Mouse (Mus musculus) layer of hippocampus, adult 8-10 months (tissue): ENCODE results near the gene Ctrc. TPM values are rescaled to one million over a fixed set of nuclear protein-coding genes. Genes with fewer than 3 reads are reported as not detected.
"Not testable (repeated sequence)": the region's sequence is repeated elsewhere in the genome, so short reads cannot be mapped to it uniquely, and the experiment has no call there.

ENCODE experiments used
- DNase-seq, 2 experiments: peaks; one replicate each; pipeline ENCODE4 v3.0.0; 2022; ENCODE audit warnings: low spot score in 2 of 2
- total RNA-seq, 4 experiments: library from RNA; stranded (reverse); gene quantifications; 2 replicates each; pipeline ENCODE4 v1.2.4; 2022

Ctrc gene
- total RNA-seq, 4 experiments from 2014 or later: not detected

GRCm38 (mm10) chr4:141787462-141787861 lies 58.7 kb downstream of the Ctrc start:
- no peak for DNase-seq

GRCm38 (mm10) chr4:141787046-141787445 lies 59.1 kb downstream of the Ctrc start:
- no peak for DNase-seq

GRCm38 (mm10) chr4:141786141-141786540 lies 60.0 kb downstream of the Ctrc start:
- DNase-seq: no peak

GRCm38 (mm10) chr4:141784835-141785234 lies 61.3 kb downstream of the Ctrc start:
- DNase-seq: no peak

- no peak for DNase-seq
Measured at GRCm38 (mm10) chr4:141781201-141781985, 64.8 kb downstream of the Ctrc start.

GRCm38 (mm10) chr4:141779828-141780227 lies 66.3 kb downstream of the Ctrc start:
- DNase-seq: peak; percentile 70 to 78

GRCm38 (mm10) chr4:141773019-141773418 lies 73.1 kb downstream of the Ctrc start:
- DNase-seq: not testable (repeated sequence)

GRCm38 (mm10) chr4:141771823-141772222 lies 74.3 kb downstream of the Ctrc start:
- no peak for DNase-seq

- DNase-seq: no peak
Measured at GRCm38 (mm10) chr4:141769501-141770160, 76.5 kb downstream of the Ctrc start.

GRCm38 (mm10) chr4:141767353-141768036 lies 78.7 kb downstream of the Ctrc start:
- DNase-seq: peak in 1 of 2 experiments; percentile 48

- peak in 1 of 2 experiments; percentile 46 for DNase-seq
Measured at GRCm38 (mm10) chr4:141766668-141767352, 79.3 kb downstream of the Ctrc start.

- no peak for DNase-seq
Measured at GRCm38 (mm10) chr4:141766316-141766667, 79.9 kb downstream of the Ctrc start.

GRCm38 (mm10) chr4:141765008-141765407 lies 81.2 kb downstream of the Ctrc start:
- no peak for DNase-seq

Other genes starting within 250 kb of the Ctrc start
- gene Fblim1, start 240.3 kb downstream of the Ctrc start, total RNA-seq: 1 to 10 TPM in 2 of 4 experiments, under 1 TPM in 2; 0.39 to 4.4 (median 1.9) TPM
- under 1 TPM; 0.47 to 0.87 (median 0.54) TPM for gene Tmem82, start 227.7 kb downstream of the Ctrc start, total RNA-seq
- 1 to 10 TPM; 2.9 to 4.5 (median 3.8) TPM for gene Slc25a34, start 222.5 kb downstream of the Ctrc start, total RNA-seq
- 10 to 100 TPM; 89.6 to 98.5 (median 95.2) TPM for gene Plekhm2, start 181.5 kb downstream of the Ctrc start, total RNA-seq
- gene Rsc1a1, start 160.8 kb downstream of the Ctrc start, total RNA-seq: under 1 TPM in 2 of 4 experiments, not detected in 2; 0.43 to 0.47 TPM
- 10 to 100 TPM; 43.0 to 50.3 (median 46.2) TPM for gene Ddi2, start 122.9 kb downstream of the Ctrc start, total RNA-seq
- gene Agmat, start 99.7 kb downstream of the Ctrc start, total RNA-seq: not detected
- gene Dnajc16, start 55.4 kb downstream of the Ctrc start, total RNA-seq: 10 to 100 TPM; 42.0 to 51.0 (median 44.1) TPM
- 10 to 100 TPM; 22.6 to 26.0 (median 25.6) TPM for gene Casp9, start 52.7 kb downstream of the Ctrc start, total RNA-seq
- gene Cela2a, start 20.2 kb downstream of the Ctrc start, total RNA-seq: not detected
- gene Efhd2, start 28.6 kb upstream of the Ctrc start, total RNA-seq: 100 to 1,000 TPM; 160 to 177 (median 162) TPM
- 10 to 100 TPM in 1 of 4 experiments, 1 to 10 TPM in 3; 6.9 to 10.4 (median 9.0) TPM for gene Fhad1, start 168.7 kb upstream of the Ctrc start, total RNA-seq
- 1 to 10 TPM; 3.4 to 7.1 (median 6.0) TPM for gene Tmem51, start 237.9 kb upstream of the Ctrc start, total RNA-seq